Mouse (Mus musculus): Measurements from ENCODE around the gene Gm5640. TPM values are rescaled to one million over a fixed set of nuclear protein-coding genes. Genes with fewer than 3 reads are reported as not detected.
"Not testable (repeated sequence)": the region's sequence is repeated elsewhere in the genome, so short reads cannot be mapped to it uniquely, and the experiment has no call there.

The Gm5640 gene
- not detected for polyA plus RNA-seq (2021)

DNA sequence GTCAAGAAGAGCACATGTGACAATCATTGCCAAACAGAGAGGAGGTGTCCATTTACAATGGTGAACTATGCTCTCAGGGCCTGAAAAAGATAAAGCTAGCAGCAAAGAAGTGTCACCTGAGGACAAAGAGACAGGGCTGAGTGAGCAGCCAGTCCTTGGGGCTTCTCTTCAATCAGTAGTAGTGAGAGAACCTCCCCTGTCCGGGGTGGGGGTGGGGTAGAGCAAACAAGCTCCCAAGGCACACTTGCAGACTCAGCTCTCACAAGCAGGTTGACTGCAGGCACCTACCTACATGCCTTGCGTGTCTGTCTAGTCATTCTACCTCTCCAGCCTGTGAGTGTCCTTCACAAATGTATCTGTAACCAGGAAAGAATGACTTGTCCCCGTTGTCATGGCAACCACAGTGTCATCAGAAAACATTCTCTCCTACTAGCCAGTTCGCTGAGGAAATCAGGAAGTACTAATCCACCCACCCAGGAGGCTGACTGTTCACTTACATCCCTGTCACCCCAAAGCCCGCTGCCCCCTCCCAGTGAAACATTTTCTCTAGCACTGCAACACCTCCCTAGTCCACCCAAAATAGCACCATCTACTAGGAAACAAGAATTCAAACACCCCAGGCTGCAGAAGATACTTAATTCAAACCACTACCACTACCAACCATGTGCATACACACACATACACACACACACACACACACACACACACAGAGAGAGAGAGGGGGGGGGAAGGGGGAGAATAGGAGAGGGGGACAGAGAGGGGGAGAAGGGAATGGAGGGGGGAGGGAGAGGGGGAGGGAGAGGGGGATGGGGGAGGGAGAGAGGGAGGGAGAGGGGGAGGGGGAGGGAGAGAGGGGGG is at the start of gene Gm5640:
Gene Gm5640, minus strand, starts transcription at position 170 of the 858 bp plus-strand sequence.
- POLR2A ChIA-PET; CTCF ChIA-PET; in situ Hi-C loops (cut with MboI; ENCODE audit: low pct_unique_long_range_greater_than_20kb); ATAC-seq; H3K27me3 ChIP-seq; DNase-seq (ENCODE audit: low read depth, low spot score): not testable (repeated sequence)

DNA sequence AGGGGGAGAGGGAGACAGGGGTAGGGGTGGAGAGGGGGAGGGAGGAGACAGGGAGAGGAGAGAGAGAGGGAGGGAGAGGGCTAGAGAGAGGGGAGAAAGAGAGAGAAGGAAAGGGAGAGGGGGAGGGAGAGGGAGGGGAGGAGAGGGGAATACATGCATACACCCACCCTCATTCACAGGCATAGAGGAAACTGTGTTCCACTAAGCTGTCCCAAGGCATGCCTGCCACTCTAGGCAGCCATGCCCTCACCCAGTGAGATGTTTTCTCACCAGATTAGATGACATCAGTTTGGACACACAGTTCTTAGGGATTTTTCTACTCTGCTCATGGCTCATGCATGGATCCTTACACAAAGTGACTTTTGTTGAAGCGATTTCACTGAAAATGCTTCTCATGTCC is 958 bp upstream of the Gm5640 start:
- H3K27me3 ChIP-seq; ATAC-seq; CTCF ChIA-PET; DNase-seq (ENCODE audit: low read depth, low spot score); in situ Hi-C loops (cut with MboI; ENCODE audit: low pct_unique_long_range_greater_than_20kb); POLR2A ChIA-PET: not testable (repeated sequence)

DNA sequence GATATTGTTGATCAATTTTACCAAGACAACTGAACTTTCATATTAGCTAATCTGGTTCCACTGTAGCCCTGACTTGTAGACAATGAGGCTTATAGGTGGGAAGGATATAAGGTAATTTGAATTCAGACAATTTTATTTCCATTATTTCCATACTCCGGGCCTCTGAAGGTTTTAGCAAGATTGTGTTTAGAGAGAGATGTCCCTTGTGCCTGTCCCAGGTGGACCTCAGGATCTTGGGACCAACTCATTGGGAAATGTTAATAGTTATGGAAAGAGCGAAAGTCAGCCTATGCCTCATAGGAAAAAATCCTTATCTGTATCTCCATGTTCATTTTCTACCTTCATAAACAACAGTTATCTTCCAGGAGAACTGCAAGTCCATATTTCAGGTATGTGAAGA is 53.1 kb downstream of the Gm5640 start, which contains the start of gene Olfr1325:
Gene Olfr1325, plus strand, starts transcription at position 301 of the 400 bp plus-strand sequence.
- ChIA-PET POLR2A (no interaction called here), CTCF (no interaction called here)
- in situ Hi-C loops (cut with MboI; ENCODE audit: low pct_unique_long_range_greater_than_20kb): no loop called here
- DNase-seq (ENCODE audit: low read depth, low spot score): no peak
- no peak for ATAC-seq
- H3K27me3 ChIP-seq: peaks cover 48% of the 10 kb centered on the region
- TF ChIP-seq CTCF (IDR thresholded peaks at IDR 0.05): no peak

Other genes with a start within 250 kb of the Gm5640 start
- gene G6pdx, start 216.4 kb downstream of the Gm5640 start, polyA plus RNA-seq (2021): 64.5 TPM
- gene Gm6880, start 164.2 kb downstream of the Gm5640 start, polyA plus RNA-seq (2021): not detected
- gene Olfr1326-ps1, start 70.7 kb downstream of the Gm5640 start, polyA plus RNA-seq (2021): not detected
- not detected for gene Olfr1325, start 53.0 kb downstream of the Gm5640 start, polyA plus RNA-seq (2021)
- gene Gm6890, start 95.3 kb upstream of the Gm5640 start, polyA plus RNA-seq (2021): not detected
- not detected for gene Gm5936, start 191.6 kb upstream of the Gm5640 start, polyA plus RNA-seq (2021)